Mouse (Mus musculus) CD4-positive helper T cell, adult 2 months (primary cell): ENCODE data around the gene Dok7.

Experiments
- DNase-seq: peaks from one replicate; pipeline ENCODE4 v3.0.0-alpha.2; 2012; ENCODE audit warnings: low read depth, missing footprints, low spot score

Gene Dok7

GRCm38 (mm10) chr5:35056604-35057432, at the start of gene Dok7:
Dok7 (plus strand) TSS chr5:35056766.
- DNase-seq, result no peak

DNA sequence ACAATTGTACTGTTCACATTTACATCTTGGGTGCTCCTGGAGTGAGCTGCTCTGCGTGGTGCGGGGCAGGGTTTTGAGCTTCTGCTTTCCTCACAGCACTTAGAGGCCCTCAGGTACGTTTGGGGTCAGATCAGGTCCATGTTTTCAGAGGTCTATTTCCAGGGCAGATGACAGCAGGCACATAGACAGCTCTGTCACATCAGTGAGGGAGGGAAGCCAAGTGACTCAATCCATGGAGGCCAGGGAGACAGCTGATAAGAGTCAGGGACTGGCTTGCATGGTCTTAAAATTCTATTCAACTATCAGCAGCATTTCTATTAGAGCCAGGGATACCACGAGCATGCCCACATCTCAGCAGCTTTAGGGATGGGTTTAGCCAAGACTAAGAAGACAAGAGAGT, 47.4 kb upstream of the Dok7 start:
- DNase-seq, result no peak

- no peak for DNase-seq
Measured at GRCm38 (mm10) chr5:35010656-35011055, 45.9 kb upstream of the Dok7 start.

- no peak for DNase-seq
Measured at GRCm38 (mm10) chr5:35011156-35011923, 45.2 kb upstream of the Dok7 start.

GRCm38 (mm10) chr5:35014036-35014435, 42.5 kb upstream of the Dok7 start:
- no peak for DNase-seq

DNA sequence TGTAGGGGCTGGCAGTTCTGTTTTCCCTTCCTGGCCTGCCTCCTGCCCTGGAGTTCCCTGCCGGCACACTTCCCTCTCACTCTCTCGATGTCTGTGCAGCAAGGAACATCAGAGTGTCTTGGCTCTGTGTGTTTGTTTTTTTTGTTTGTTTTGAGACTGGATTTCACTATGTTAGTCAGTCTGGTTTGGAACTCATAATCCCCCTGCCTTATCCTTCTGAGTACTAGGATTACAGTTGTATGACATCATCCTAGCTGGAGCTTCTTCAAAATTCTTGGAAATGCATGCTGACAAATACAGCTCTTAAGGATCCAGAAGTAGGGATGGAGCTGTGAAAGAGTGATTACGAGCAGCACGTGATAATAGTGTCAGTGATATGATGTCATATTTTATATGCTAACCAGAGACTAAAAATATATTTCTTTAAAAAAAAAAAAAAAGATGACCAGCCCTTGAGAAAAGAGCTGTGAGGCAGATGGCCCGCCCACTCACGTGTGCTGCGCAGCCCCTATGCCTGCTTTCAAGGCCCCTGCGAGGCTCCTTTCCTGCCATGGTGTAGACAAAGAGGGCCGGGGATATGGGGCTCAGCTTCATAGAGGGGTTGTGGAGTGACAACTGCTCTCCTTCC, 36.8 kb upstream of the Dok7 start:
- no peak for DNase-seq

GRCm38 (mm10) chr5:35020410-35021241, 35.9 kb upstream of the Dok7 start:
- no peak for DNase-seq

- DNase-seq, result peak; percentile 20
Measured at GRCm38 (mm10) chr5:35024975-35025374, 31.6 kb upstream of the Dok7 start.

DNA sequence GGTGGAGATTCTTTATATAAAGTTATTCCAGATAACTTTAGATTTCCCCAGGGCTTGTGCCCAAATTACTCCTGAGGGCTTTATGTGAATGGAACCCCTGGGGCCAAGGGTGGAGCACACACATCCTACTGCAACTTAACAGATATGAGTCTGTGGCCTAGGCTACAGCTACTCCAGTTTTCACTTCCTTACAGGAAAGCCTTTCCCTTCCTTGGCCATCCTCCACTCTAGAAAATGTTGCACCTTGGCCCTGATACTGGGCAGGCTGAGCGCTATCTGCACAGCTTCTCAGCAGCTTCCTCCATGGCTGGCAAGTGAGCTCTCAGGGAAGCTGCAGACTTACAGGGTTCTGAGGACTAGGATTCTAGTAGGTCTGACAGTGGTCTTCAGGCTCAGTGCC, 27.3 kb upstream of the Dok7 start:
- DNase-seq, result no peak

GRCm38 (mm10) chr5:35029755-35030154, 26.8 kb upstream of the Dok7 start:
- no peak for DNase-seq

GRCm38 (mm10) chr5:35033068-35033467, 23.5 kb upstream of the Dok7 start:
- DNase-seq, result no peak

- no peak for DNase-seq
Measured at GRCm38 (mm10) chr5:35033619-35034018, 22.9 kb upstream of the Dok7 start.

- no peak for DNase-seq
Measured at GRCm38 (mm10) chr5:35035141-35035540, 21.4 kb upstream of the Dok7 start.

- no peak for DNase-seq
Measured at GRCm38 (mm10) chr5:35035795-35036194, 20.8 kb upstream of the Dok7 start.

DNA sequence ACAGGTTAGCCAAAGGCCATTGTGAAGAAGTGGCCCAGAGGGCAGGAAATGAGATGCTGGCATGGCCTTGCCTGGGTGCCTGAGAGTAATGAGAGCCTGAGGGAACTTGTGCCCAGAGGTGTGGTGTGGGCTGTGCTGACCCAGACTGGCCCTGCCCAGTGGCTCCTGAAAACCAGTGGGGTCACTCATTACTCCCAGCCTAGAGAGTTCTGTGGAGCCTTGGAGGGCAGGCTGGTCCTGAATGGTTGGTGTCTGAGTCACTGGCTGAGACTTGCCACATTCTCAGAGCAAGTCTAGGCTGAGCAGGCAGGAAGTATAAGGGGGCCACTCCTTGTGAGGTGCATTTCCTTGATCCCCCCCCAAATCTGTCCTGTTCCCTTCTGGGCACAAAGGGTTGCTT, 19.1 kb upstream of the Dok7 start:
- DNase-seq, result no peak

- no peak for DNase-seq
Measured at GRCm38 (mm10) chr5:35041268-35041829, 15.2 kb upstream of the Dok7 start, which contains the start of gene Hgfac. Hgfac (plus strand) TSS chr5:35041509.

DNA sequence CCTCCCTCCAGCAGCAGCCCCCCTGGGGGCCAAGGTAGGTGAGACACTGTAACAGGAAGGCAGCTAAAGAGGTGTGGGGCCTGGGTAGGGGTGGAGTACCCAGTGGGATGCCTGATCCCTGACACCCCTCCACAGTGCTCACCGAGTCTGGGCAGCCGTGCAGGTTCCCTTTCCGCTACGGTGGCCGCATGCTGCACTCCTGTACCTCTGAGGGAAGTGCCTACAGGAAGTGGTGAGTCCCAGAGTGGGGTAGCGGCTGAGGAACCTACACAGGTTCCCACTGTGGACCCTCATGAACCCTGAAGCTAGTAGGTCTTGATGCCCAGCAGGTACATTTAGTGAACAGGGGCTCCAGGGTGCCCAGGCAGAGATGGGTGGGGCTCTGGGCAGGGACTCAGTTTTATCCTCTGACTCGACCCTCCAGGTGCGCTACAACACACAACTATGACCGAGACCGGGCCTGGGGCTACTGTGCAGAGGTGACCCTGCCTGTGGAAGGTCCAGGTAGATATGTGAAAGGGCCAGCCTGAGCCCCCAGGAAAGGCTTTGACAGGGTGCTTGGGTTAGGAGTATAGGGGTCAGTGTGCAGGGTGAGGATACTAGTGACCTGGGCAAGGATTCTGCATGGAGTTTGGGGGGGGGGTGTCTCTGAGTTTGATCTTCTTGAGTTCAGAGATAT, 14.0 kb upstream of the Dok7 start:
- peak; percentile 46 for DNase-seq

GRCm38 (mm10) chr5:35043110-35043451, 13.5 kb upstream of the Dok7 start:
- DNase-seq, result peak; percentile 75

DNA sequence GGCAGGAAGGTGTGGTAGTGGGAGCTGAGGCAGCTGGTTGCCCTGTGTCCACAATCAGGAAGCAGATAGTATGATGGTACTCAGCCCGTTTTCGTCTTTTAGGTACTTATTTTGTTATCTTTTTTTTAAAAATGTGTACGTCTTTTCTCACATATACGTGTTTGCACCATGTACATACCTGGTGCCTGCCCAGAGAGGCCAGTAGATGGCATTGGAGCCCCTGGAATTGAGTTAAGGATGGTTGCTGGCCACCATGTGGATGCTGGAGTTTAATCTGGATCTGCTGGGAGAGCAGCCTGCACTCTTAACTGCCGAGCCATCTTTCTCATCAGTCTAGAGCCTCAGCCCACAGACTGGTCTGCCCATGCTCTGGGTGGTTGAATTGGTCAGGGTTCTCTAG, 6.0 kb upstream of the Dok7 start:
- DNase-seq, result no peak

DNA sequence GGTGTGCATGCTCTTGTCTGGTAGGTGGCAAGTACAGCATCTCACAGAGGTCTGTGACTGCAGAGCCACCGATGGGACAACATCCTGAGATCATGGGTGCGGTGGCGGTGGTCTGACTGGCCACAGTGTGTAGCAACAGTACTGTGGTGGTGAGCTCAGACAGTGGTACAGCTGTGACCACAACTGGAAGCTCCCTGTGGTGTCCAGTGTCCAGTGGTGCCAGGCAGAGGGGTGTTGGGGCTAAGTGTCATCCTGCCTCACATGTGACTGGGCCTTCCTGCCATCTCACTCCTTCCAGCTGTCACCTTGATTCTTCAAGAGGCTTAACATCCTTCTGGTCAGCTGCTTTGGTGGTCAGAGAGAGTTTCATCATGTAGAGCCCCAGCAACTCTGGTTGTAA, 1.9 kb upstream of the Dok7 start:
- no peak for DNase-seq

GRCm38 (mm10) chr5:35055076-35055475, 1.5 kb upstream of the Dok7 start:
- no peak for DNase-seq
